Mouse (Mus musculus) forebrain, embryonic 11.5 days (tissue): ENCODE results near the gene Hmgn1. TPM values are rescaled to one million over a fixed set of nuclear protein-coding genes. Genes with fewer than 3 reads are reported as not detected.

Experiments
- ATAC-seq: fragments of 200-750 bp; cut with Nextera tagmentation; replicated peaks from 2 replicates; pipeline ENCODE4 v1.8.0; 2017; ENCODE audit warnings: moderate TSS enrichment; ENCODE audit not compliant: low FRiP score
- DNase-seq: peaks from one replicate; pipeline ENCODE4 v3.0.0-alpha.2; 2017; ENCODE audit warnings: low spot score
- H3K27ac ChIP-seq: fragments of 300-500 bp; sonication (generic); 2 replicates; pipeline ENCODE4 v1.5.1; 2014; ENCODE audit warnings: low read depth, low read length
- H3K27me3 ChIP-seq: fragments of 300-500 bp; sonication (generic); 2 replicates; pipeline ENCODE4 v1.6.1; 2014; ENCODE audit warnings: mild to moderate bottlenecking, low read length, mixed read lengths; ENCODE audit not compliant: control insufficient read depth, insufficient read depth
- H3K36me3 ChIP-seq: fragments of 300-500 bp; sonication (generic); 2 replicates; pipeline ENCODE4 v1.6.1; 2014; ENCODE audit warnings: mild to moderate bottlenecking, low read length, moderate library complexity, mixed read lengths; ENCODE audit not compliant: control insufficient read depth, insufficient read depth
- H3K4me1 ChIP-seq: fragments of 300-500 bp; sonication (generic); replicated peaks from 2 replicates; pipeline ENCODE4 v1.6.1; 2014; ENCODE audit warnings: low read length, mixed read lengths; ENCODE audit not compliant: control insufficient read depth, insufficient read depth
- H3K4me2 ChIP-seq: fragments of 300-500 bp; sonication (generic); 2 replicates; pipeline ENCODE4 v1.6.1; 2014; ENCODE audit warnings: low read depth, mild to moderate bottlenecking, low read length, moderate library complexity, mixed read lengths; ENCODE audit not compliant: severe bottlenecking
- H3K4me3 ChIP-seq: fragments of 300-500 bp; sonication (generic); 2 replicates; pipeline ENCODE4 v1.5.1; 2014; ENCODE audit warnings: low read depth, low read length
- H3K9ac ChIP-seq: fragments of 300-500 bp; sonication (generic); 2 replicates; pipeline ENCODE4 v1.6.1; 2014; ENCODE audit warnings: low read length
- H3K9me3 ChIP-seq: fragments of 300-500 bp; sonication (generic); 2 replicates; pipeline ENCODE4 v1.6.1; 2016; ENCODE audit warnings: low read length, mixed read lengths; ENCODE audit not compliant: control insufficient read depth
- WGBS: fragments of 180-500 bp; shearing (Covaris S2); extraction: QIAGEN DNeasy Blood & Tissue Kit; methylation state at CpG from one replicate; pipeline ENCODE4 v1.1.7; 2014; 5-methylcytosine and 5-hydroxymethylcytosine counted together
- polyA plus RNA-seq: library from polyadenylated mRNA; unstranded; fragments of >200 nt; fragmentation: Nextera tagmentation; extraction: Ambion mirVana; gene quantifications from 2 replicates; pipeline ENCODE4 v1.2.1, GENCODE M21; 2014

Hmgn1 gene
- polyA plus RNA-seq, 1 experiment from 2014 or later = 935 TPM

DNA sequence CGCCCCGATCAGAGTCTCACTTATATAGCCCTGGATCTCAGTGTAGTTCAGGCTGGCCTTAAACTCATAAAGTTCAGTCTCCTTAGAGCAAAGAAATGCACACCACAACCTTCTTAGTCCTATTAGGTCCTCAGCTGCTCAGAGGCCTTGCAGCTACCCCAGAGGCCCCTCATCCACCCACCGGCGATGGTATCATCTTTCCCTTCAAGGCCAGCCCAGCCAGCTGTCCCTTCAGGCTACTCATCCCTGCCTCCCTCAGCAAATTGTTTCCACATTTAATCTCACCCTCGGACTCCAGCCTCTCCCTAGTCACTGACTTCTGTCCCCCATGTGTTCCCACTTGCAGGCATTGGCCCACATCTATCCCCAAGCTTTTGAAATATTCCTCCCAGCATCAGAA is 39.4 kb downstream of the Hmgn1 start:
- Histone ChIP-seq H3K4me3 (no peak overlapping the region), H3K27me3 (no peaks in the 10 kb centered on the region), H3K4me2 (no peak overlapping the region), H3K4me1 (peaks cover 3% of the 10 kb centered on the region; the same call in 1 of the 2 replicates), H3K9ac (no peak overlapping the region), H3K9me3 (no peaks in the 10 kb centered on the region), H3K36me3 (no peaks in the 10 kb centered on the region), H3K27ac (no peak overlapping the region)
- ATAC-seq (no peak), DNase-seq (no peak)
- 75% methylated on average over 5 of the region's 5 CpGs for WGBS

- H3K9ac ChIP-seq = no peak overlapping the region
- H3K27ac ChIP-seq = no peak overlapping the region
- no peaks in the 10 kb centered on the region for H3K36me3 ChIP-seq
- 81% methylated on average over 4 of the region's 4 CpGs for WGBS
- H3K4me3 ChIP-seq = no peak overlapping the region
- no peaks in the 10 kb centered on the region for H3K9me3 ChIP-seq
- no peaks in the 10 kb centered on the region for H3K27me3 ChIP-seq
- no peak overlapping the region for H3K4me2 ChIP-seq
- DNase-seq (no peak), ATAC-seq (no peak)
- H3K4me1 ChIP-seq = peaks cover 3% of the 10 kb centered on the region; the same call in 1 of the 2 replicates
These were observed 40.1 kb downstream of the Hmgn1 start for GRCm38 (mm10) chr16:96087436-96087835.

GRCm38 (mm10) chr16:96087001-96087400 is 40.5 kb downstream of the Hmgn1 start:
- ATAC-seq = no peak
- no peak overlapping the region for H3K4me2 ChIP-seq
- no peak overlapping the region for H3K9ac ChIP-seq
- no peaks in the 10 kb centered on the region for H3K27me3 ChIP-seq
- peaks cover 3% of the 10 kb centered on the region; the same call in 1 of the 2 replicates for H3K4me1 ChIP-seq
- H3K4me3 ChIP-seq = no peak overlapping the region
- no peak for DNase-seq
- WGBS = 78% methylated on average over 12 of the region's 12 CpGs
- no peaks in the 10 kb centered on the region for H3K36me3 ChIP-seq
- H3K9me3 ChIP-seq = no peaks in the 10 kb centered on the region
- H3K27ac ChIP-seq = no peak overlapping the region

- no peak overlapping the region for H3K4me2 ChIP-seq
- no peak overlapping the region for H3K27ac ChIP-seq
- H3K27me3 ChIP-seq = no peaks in the 10 kb centered on the region
- no peak for DNase-seq
- no peak overlapping the region for H3K4me3 ChIP-seq
- no peak overlapping the region for H3K9ac ChIP-seq
- ATAC-seq = no peak
- peaks cover 6% of the 10 kb centered on the region; the same call in 1 of the 2 replicates for H3K4me1 ChIP-seq
- H3K36me3 ChIP-seq = no peaks in the 10 kb centered on the region
- no peaks in the 10 kb centered on the region for H3K9me3 ChIP-seq
These were observed 41.9 kb downstream of the Hmgn1 start for GRCm38 (mm10) chr16:96085597-96085996.

- DNase-seq (no peak), ATAC-seq (no peak)
- Histone ChIP-seq H3K27me3 (no peaks in the 10 kb centered on the region), H3K4me3 (peak overlapping the region; percentile 98), H3K4me2 (peak overlapping the region; percentile 73), H3K27ac (peak overlapping the region; percentile 94; the same call in 1 of the 2 replicates), H3K36me3 (peaks cover 4% of the 10 kb centered on the region; the same call in 1 of the 2 replicates), H3K9ac (peak overlapping the region; percentile 99), H3K9me3 (no peaks in the 10 kb centered on the region), H3K4me1 (peaks cover 6% of the 10 kb centered on the region; the same call in 1 of the 2 replicates)
- WGBS = 4% methylated on average over 20 of the region's 20 CpGs
These were observed 44.3 kb downstream of the Hmgn1 start for GRCm38 (mm10) chr16:96083179-96083646.

DNA sequence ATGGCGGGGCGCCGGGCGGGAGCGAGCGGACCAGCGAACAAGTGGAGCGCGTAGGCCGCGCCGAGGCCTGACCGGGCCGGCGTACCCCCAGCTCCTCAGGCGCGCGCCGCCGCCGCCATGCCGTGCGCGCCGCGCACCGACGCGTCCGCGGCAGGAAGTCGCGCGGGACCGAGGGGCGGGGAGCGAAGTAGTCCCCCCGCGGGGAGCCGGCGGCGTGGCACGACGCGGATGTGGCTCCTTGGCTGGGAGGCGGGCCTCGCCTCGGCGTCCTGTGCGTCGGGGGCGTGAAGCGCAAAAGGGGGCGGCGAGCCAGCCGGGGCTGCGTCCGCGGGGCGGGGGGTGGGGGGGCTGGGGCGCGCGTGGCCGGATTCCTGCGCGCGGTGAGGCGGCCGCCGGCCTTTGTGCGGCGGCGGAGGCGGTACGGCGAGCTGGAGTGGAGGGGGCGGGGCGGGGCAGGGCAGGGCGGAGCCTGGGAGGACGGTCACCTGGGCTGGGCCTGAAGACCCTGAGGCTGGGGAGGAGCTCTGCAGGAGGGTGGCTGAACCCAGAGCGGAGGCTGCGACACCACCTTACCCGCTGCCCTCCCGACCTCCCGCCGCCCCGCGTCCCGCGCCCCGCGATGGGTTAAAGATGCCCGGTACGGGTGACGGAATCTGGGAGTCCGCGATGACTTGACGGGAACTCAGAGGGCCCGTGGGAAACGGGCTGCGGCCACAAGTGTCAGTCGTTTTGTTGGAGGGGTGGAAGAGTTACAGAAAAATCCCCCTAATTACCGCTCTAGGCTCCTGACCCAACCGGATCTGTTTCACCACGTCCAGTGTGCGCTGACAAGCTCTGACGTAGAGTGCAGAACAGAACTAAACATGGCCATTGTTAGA is 45.0 kb downstream of the Hmgn1 start, which contains the start of gene Brwd1:
Gene Brwd1, minus strand, starts transcription at position 226 of the 878 bp plus-strand sequence.
- WGBS = under 1% methylated on average over 80 of the region's 107 CpGs

GRCm38 (mm10) chr16:96081742-96082241 is 45.7 kb downstream of the Hmgn1 start:
- peak overlapping the region; percentile 99 for H3K9ac ChIP-seq
- under 1% methylated on average over 36 of the region's 68 CpGs for WGBS
- peak overlapping the region; percentile 94 for H3K27ac ChIP-seq
- ATAC-seq = peak; percentile 47
- DNase-seq = no peak
- peak overlapping the region; percentile 73 for H3K4me2 ChIP-seq
- H3K4me1 ChIP-seq = peaks cover 6% of the 10 kb centered on the region; the same call in 1 of the 2 replicates
- no peaks in the 10 kb centered on the region for H3K9me3 ChIP-seq
- no peaks in the 10 kb centered on the region for H3K27me3 ChIP-seq
- peaks cover 4% of the 10 kb centered on the region; the same call in 1 of the 2 replicates for H3K36me3 ChIP-seq
- peak overlapping the region; percentile 98 for H3K4me3 ChIP-seq

More for the DNA sequence above, 45.0 kb downstream of the Hmgn1 start, which contains the start of gene Brwd1:
- peaks cover 4% of the 10 kb centered on the region; the same call in 1 of the 2 replicates for H3K36me3 ChIP-seq
- peak within 1 kb of the TSS; percentile 98 for H3K4me3 ChIP-seq
- H3K9ac ChIP-seq = peak within 1 kb of the TSS; percentile 99
- peak within 1 kb of the TSS; percentile 73 for H3K4me2 ChIP-seq
- H3K4me1 ChIP-seq = peaks cover 6% of the 10 kb centered on the region; the same call in 1 of the 2 replicates
- H3K9me3 ChIP-seq = no peaks in the 10 kb centered on the region
- peak within 1 kb of the TSS; percentile 94 for H3K27ac ChIP-seq
- ATAC-seq (peak; percentile 87), DNase-seq (peak; percentile 95)
- H3K27me3 ChIP-seq = no peaks in the 10 kb centered on the region

- peak; percentile 93 for DNase-seq
- Histone ChIP-seq H3K36me3 (peaks cover 4% of the 10 kb centered on the region; the same call in 1 of the 2 replicates), H3K27me3 (no peaks in the 10 kb centered on the region), H3K9me3 (no peaks in the 10 kb centered on the region), H3K4me2 (peak overlapping the region; percentile 73), H3K4me1 (peaks cover 6% of the 10 kb centered on the region; the same call in 1 of the 2 replicates), H3K9ac (peak overlapping the region; percentile 99), H3K4me3 (peak overlapping the region; percentile 98), H3K27ac (peak overlapping the region; percentile 94)
- ATAC-seq = peak; percentile 87
- WGBS = 2% methylated on average over 18 of the region's 28 CpGs
These were observed 46.2 kb downstream of the Hmgn1 start for GRCm38 (mm10) chr16:96081331-96081730.
